Mouse (Mus musculus) urinary bladder, postnatal 36 days (tissue): ENCODE results near the gene Gli3.

Experiments
- DNase-seq, 2 experiments: peaks; one replicate each; pipeline ENCODE4 v3.0.0; 2022; ENCODE audit warnings: low spot score in 2 of 2, mixed read lengths in 1 of 2

The Gli3 gene

GRCm38 (mm10) chr13:15660502-15660901 lies 197.5 kb downstream of the Gli3 start:
- no peak for DNase-seq

- no peak for DNase-seq
These were observed 199.3 kb downstream of the Gli3 start for GRCm38 (mm10) chr13:15662375-15662774.

- no peak for DNase-seq
These were observed 201.7 kb downstream of the Gli3 start for GRCm38 (mm10) chr13:15664580-15665201.

GRCm38 (mm10) chr13:15665514-15665913 lies 202.5 kb downstream of the Gli3 start:
- no peak for DNase-seq

GRCm38 (mm10) chr13:15670144-15670961 lies 207.3 kb downstream of the Gli3 start:
- DNase-seq = no peak

- DNase-seq = no peak
These were observed 207.9 kb downstream of the Gli3 start for GRCm38 (mm10) chr13:15670962-15671313.

- no peak for DNase-seq
These were observed 212.4 kb downstream of the Gli3 start for GRCm38 (mm10) chr13:15675480-15675879.

GRCm38 (mm10) chr13:15677106-15677760 lies 214.2 kb downstream of the Gli3 start:
- DNase-seq = no peak

- DNase-seq = no peak
These were observed 218.5 kb downstream of the Gli3 start for GRCm38 (mm10) chr13:15681530-15681929.

GRCm38 (mm10) chr13:15683006-15683405 lies 220.0 kb downstream of the Gli3 start:
- no peak for DNase-seq

- DNase-seq = no peak
These were observed 225.2 kb downstream of the Gli3 start for GRCm38 (mm10) chr13:15688074-15688825.

GRCm38 (mm10) chr13:15688826-15689501 lies 225.9 kb downstream of the Gli3 start:
- DNase-seq = no peak

- DNase-seq = no peak
These were observed 228.9 kb downstream of the Gli3 start for GRCm38 (mm10) chr13:15691751-15692464.

- no peak for DNase-seq
These were observed 229.4 kb downstream of the Gli3 start for GRCm38 (mm10) chr13:15692465-15692809.

GRCm38 (mm10) chr13:15698284-15698683 lies 235.2 kb downstream of the Gli3 start:
- no peak for DNase-seq

- no peak for DNase-seq
These were observed 236.1 kb downstream of the Gli3 start for GRCm38 (mm10) chr13:15699116-15699515.

GRCm38 (mm10) chr13:15704669-15705068 lies 241.6 kb downstream of the Gli3 start:
- DNase-seq = no peak

GRCm38 (mm10) chr13:15707481-15707881 lies 244.4 kb downstream of the Gli3 start:
- DNase-seq = no peak

GRCm38 (mm10) chr13:15713486-15713885 lies 250.5 kb downstream of the Gli3 start:
- no peak for DNase-seq

- DNase-seq = no peak
These were observed 251.3 kb downstream of the Gli3 start for GRCm38 (mm10) chr13:15714331-15714725.
